Mouse (Mus musculus) lung, adult 2 months (tissue): Measurements from ENCODE around the gene Ear2.
"Not testable (repeated sequence)": the region's sequence is repeated elsewhere in the genome, so short reads cannot be mapped to it uniquely, and the experiment has no call there.

ENCODE experiments used
- CTCF ChIP-seq: fragments of 200-500 bp; IDR thresholded peaks from 2 replicates; pipeline ENCODE4 v1.5.1; 2011; ENCODE audit warnings: mild to moderate bottlenecking, low read length, control low read depth; ENCODE audit not compliant: insufficient read depth
- POLR2A ChIP-seq: fragments of 200-500 bp; IDR thresholded peaks from 2 replicates; pipeline ENCODE4 v1.6.1; 2011; ENCODE audit warnings: low read depth, mild to moderate bottlenecking, control low read depth, low read length, borderline replicate concordance; ENCODE audit errors: extremely low read depth

DNA sequence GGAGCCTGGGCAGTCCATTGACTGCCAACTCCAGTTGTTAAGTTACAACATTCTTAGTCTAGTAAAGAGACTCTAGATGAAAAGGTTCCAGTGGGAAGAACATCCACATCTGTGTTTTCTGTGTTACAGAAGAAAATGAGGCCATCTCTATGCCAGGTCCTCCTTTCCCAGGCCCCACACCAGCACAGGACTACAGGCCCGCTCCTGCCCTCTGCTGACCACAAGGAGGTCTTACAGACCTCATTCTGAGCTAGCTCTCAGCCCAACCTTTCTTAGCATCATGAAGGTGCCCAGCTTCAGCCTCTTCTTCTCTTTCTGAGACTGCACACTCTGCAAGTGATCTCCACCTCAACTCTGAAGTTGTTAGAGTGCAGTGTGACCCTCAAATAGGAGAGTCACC lies 2.4 kb upstream of the Ear2 start:
- TF ChIP-seq POLR2A, CTCF: not testable (repeated sequence)
